Mouse (Mus musculus): ENCODE measurements around the gene Mfap2.

Mfap2 gene

GRCm38 (mm10) chr4:141010118-141010517 lies at the start of gene Mfap2:
Gene Mfap2, plus strand, starts transcription at chr4:141010418.
- DNase-seq: no peak

GRCm38 (mm10) chr4:140960781-140961466 lies 49.3 kb upstream of the Mfap2 start, which contains the start of gene Sdhb:
Gene Sdhb, plus strand, starts transcription at chr4:140961203.
- DNase-seq: peak; percentile 95

- peak; percentile 41 for DNase-seq
These were observed 48.6 kb upstream of the Mfap2 start for GRCm38 (mm10) chr4:140961467-140962206.

- DNase-seq: peak; percentile 49
These were observed 47.9 kb upstream of the Mfap2 start for GRCm38 (mm10) chr4:140962207-140962909.

GRCm38 (mm10) chr4:140962950-140963349 lies 47.3 kb upstream of the Mfap2 start:
- DNase-seq: peak; percentile 91

GRCm38 (mm10) chr4:140963941-140964597 lies 46.1 kb upstream of the Mfap2 start:
- DNase-seq: no peak

GRCm38 (mm10) chr4:140964620-140965019 lies 45.6 kb upstream of the Mfap2 start:
- peak; percentile 79 for DNase-seq

GRCm38 (mm10) chr4:140967386-140968159 lies 42.6 kb upstream of the Mfap2 start:
- no peak for DNase-seq

- DNase-seq: no peak
These were observed 38.5 kb upstream of the Mfap2 start for GRCm38 (mm10) chr4:140971691-140972090.

- DNase-seq: no peak
These were observed 35.8 kb upstream of the Mfap2 start for GRCm38 (mm10) chr4:140974408-140974807.

GRCm38 (mm10) chr4:140975356-140975755 lies 34.9 kb upstream of the Mfap2 start:
- no peak for DNase-seq

GRCm38 (mm10) chr4:140977278-140977677 lies 32.9 kb upstream of the Mfap2 start:
- DNase-seq: no peak

GRCm38 (mm10) chr4:140977886-140978692 lies 32.1 kb upstream of the Mfap2 start:
- no peak for DNase-seq

- no peak for DNase-seq
These were observed 28.6 kb upstream of the Mfap2 start for GRCm38 (mm10) chr4:140981605-140982004.

GRCm38 (mm10) chr4:140982808-140983207 lies 27.4 kb upstream of the Mfap2 start:
- DNase-seq: no peak

GRCm38 (mm10) chr4:140983442-140983841 lies 26.8 kb upstream of the Mfap2 start:
- no peak for DNase-seq

GRCm38 (mm10) chr4:140984544-140984943 lies 25.7 kb upstream of the Mfap2 start:
- no peak for DNase-seq

- no peak for DNase-seq
These were observed 24.1 kb upstream of the Mfap2 start for GRCm38 (mm10) chr4:140986024-140986710.

- peak; percentile 92 for DNase-seq
These were observed 23.4 kb upstream of the Mfap2 start, which contains the start of gene Atp13a2 for GRCm38 (mm10) chr4:140986711-140987395. Gene Atp13a2, plus strand, starts transcription at chr4:140986873.

- DNase-seq: no peak
These were observed 22.7 kb upstream of the Mfap2 start for GRCm38 (mm10) chr4:140987476-140987875.
